Mouse (Mus musculus) heart, embryonic 10.5 days (tissue): Measurements from ENCODE around the gene Gpx5. TPM values are rescaled to one million over a fixed set of nuclear protein-coding genes. Genes with fewer than 3 reads are reported as not detected.
A peak's percentile ranks its signal among the peaks of the same experiment; 100 is the strongest.

ENCODE experiments used
- DNase-seq: peaks from one replicate; pipeline ENCODE4 v3.0.0-alpha.2; 2017; ENCODE audit warnings: low spot score
- H3K27ac ChIP-seq: fragments of 300-500 bp; sonication (generic); 2 replicates; pipeline ENCODE4 v1.5.1; 2016; ENCODE audit warnings: mild to moderate bottlenecking
- H3K27me3 ChIP-seq: fragments of 300-500 bp; sonication (generic); 2 replicates; pipeline ENCODE4 v1.6.1; 2016; ENCODE audit warnings: mild to moderate bottlenecking; ENCODE audit not compliant: poor library complexity, insufficient read depth, severe bottlenecking
- H3K36me3 ChIP-seq: fragments of 300-500 bp; sonication (generic); 2 replicates; pipeline ENCODE4 v1.6.1; 2016; ENCODE audit warnings: mild to moderate bottlenecking, moderate library complexity
- H3K4me1 ChIP-seq: fragments of 300-500 bp; sonication (generic); 2 replicates; pipeline ENCODE4 v1.6.1; 2016; ENCODE audit warnings: mild to moderate bottlenecking
- H3K4me3 ChIP-seq: fragments of 300-500 bp; sonication (generic); 2 replicates; pipeline ENCODE4 v1.5.1; 2016; ENCODE audit warnings: mild to moderate bottlenecking, moderate library complexity
- H3K9me3 ChIP-seq: fragments of 300-500 bp; sonication (generic); 2 replicates; pipeline ENCODE4 v1.6.1; 2016; ENCODE audit warnings: mild to moderate bottlenecking, moderate library complexity
- WGBS: fragments of 180-500 bp; shearing (Covaris S2); methylation state at CpG from one replicate; pipeline ENCODE4 v1.1.7; 2016; 5-methylcytosine and 5-hydroxymethylcytosine counted together
- polyA plus RNA-seq: library from polyadenylated mRNA; unstranded; fragments of >200 nt; fragmentation: Nextera tagmentation; extraction: Ambion mirVana; gene quantifications from 2 replicates; pipeline ENCODE4 v1.2.1, GENCODE M21; 2016

Gpx5 gene
- polyA plus RNA-seq, 1 experiment from 2014 or later = not detected

DNA sequence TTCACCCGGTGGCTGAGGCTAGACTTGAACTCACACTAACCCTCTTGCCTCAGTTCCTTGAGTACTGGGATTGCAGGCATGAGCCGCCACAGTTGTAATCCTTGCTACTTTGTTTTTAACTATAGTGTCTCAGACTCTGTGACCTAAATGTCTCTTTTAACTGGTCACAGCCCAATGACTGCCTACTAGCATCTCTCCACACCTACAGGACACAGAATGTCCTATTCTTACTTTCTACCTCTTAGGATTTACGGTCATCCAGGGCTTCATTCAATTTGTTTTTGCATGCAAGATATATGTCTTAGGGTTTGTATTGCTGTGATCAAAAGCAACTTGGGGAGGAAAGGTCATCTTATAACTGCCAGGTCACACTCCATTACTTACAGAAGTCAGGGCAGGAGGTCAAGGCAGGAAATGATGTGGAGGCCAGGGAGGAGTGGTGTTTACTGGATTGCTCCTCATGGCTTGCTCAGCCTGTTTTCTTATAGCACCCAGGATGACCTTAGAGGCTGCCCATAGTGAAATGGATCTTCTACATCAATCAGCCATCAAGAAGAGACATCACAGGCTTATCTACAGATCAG is 12.0 kb upstream of the Gpx5 start:
- DNase-seq = no peak
- Histone ChIP-seq H3K27me3 (no peaks in the 10 kb centered on the region), H3K36me3 (no peaks in the 10 kb centered on the region), H3K4me1 (peaks cover 12% of the 10 kb centered on the region), H3K9me3 (no peaks in the 10 kb centered on the region), H3K4me3 (no peak overlapping the region), H3K27ac (no peak overlapping the region)
- 73% methylated on average over 3 of the region's 3 CpGs for WGBS

DNA sequence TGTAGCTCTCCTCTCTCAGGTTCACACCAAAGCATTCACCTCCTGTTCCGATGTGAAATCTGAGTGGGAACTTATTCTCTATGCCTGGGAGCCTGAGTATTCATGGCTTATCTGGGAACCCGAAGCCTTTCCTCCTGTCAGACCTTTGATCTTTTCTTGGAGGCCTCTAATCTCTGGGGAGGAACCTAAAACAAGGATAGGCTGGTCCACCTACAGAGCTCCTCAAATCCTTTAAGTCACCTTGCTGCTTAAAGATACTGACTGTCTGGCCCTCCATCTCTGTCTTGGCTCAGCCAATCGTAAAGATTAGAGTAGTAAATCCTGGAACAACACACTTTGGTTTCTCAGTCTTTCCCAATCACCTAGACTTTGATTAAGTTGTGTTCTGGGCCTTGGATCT is 6.0 kb upstream of the Gpx5 start:
- 26% methylated on average over 3 of the region's 3 CpGs for WGBS
- H3K4me1 ChIP-seq = peaks cover 26% of the 10 kb centered on the region
- H3K9me3 ChIP-seq = no peaks in the 10 kb centered on the region
- no peaks in the 10 kb centered on the region for H3K36me3 ChIP-seq
- no peak overlapping the region for H3K27ac ChIP-seq
- no peaks in the 10 kb centered on the region for H3K27me3 ChIP-seq
- DNase-seq = no peak
- H3K4me3 ChIP-seq = no peak overlapping the region

DNA sequence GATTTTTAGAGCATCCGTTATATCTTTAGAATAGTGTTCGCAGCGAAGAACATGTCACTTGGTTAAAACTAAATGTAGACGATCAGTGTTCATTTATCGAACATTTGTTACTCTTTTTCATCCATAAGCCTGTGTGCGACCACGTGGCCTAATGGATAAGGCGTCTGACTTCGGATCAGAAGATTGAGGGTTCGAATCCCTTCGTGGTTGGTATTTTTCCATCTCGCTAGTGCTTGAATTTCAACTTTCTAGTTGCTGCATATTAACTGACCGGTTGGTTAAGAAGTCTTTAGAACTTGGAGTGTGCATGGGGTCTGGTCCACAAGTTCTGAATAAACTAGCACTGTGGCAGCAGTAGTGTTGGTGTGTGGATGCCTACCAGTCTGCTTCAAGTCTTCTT is 13.0 kb downstream of the Gpx5 start:
- H3K4me1 ChIP-seq = 0 out of 2 replicates have a peak, but pooled peaks cover 4% of the 10 kb centered on the region
- H3K9me3 ChIP-seq = no peaks in the 10 kb centered on the region
- WGBS = 1% methylated on average over 13 of the region's 13 CpGs
- no peaks in the 10 kb centered on the region for H3K36me3 ChIP-seq
- H3K4me3 ChIP-seq = peak overlapping the region; percentile 65
- DNase-seq = peak; percentile 87
- no peaks in the 10 kb centered on the region for H3K27me3 ChIP-seq
- H3K27ac ChIP-seq = no peak overlapping the region

DNA sequence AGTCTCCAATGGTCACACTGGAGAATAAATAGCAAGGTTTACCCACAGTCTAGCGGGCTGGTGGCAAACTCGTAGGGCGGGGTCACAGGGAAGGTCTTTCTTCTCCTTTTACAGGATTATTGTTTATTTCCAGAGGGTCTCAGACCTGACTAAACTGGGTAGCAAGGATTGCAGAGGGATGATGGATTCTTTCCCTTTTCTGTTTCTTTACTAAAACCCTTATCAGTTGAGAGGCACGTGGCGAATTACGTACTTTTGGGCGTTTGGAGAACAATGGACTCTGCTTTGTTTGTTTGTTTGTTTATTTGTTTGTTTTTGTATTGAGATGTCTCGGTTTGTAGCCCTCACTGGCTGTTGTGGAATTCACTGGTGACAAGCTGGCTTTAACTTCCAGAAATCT is 13.5 kb downstream of the Gpx5 start:
- no peak for DNase-seq
- 8% methylated on average over 8 of the region's 8 CpGs for WGBS
- Histone ChIP-seq H3K9me3 (no peaks in the 10 kb centered on the region), H3K4me1 (0 out of 2 replicates have a peak, but pooled peaks cover 4% of the 10 kb centered on the region), H3K27me3 (no peaks in the 10 kb centered on the region), H3K4me3 (peak overlapping the region; percentile 65), H3K36me3 (no peaks in the 10 kb centered on the region), H3K27ac (no peak overlapping the region)

DNA sequence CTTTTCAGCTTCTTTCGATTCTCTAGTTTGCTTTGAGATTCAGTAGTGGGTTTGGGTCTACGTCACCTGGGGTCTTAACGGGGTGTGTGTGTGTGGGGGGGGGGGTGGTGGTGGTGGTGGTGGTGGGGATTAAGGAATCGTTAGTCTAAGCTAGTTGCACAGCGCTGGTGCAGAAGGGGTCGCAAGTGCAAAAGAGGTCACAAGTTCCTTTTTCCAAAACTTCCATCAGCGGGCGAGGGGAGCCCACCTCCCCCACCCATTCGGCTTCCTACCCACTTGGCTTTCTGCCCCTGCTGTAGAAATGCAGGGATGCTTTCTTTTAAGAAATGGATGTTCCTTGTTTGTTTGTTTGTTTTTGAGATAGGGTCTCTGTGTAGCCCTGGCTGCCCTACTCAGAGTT is 16.0 kb downstream of the Gpx5 start:
- Histone ChIP-seq H3K9me3 (no peaks in the 10 kb centered on the region), H3K36me3 (no peaks in the 10 kb centered on the region), H3K27me3 (no peaks in the 10 kb centered on the region), H3K27ac (peak overlapping the region; percentile 66; the same call in 1 of the 2 replicates), H3K4me1 (0 out of 2 replicates have a peak, but pooled peaks cover 4% of the 10 kb centered on the region), H3K4me3 (peak overlapping the region; percentile 71)
- WGBS = 1% methylated on average over 9 of the region's 9 CpGs
- DNase-seq = no peak

DNA sequence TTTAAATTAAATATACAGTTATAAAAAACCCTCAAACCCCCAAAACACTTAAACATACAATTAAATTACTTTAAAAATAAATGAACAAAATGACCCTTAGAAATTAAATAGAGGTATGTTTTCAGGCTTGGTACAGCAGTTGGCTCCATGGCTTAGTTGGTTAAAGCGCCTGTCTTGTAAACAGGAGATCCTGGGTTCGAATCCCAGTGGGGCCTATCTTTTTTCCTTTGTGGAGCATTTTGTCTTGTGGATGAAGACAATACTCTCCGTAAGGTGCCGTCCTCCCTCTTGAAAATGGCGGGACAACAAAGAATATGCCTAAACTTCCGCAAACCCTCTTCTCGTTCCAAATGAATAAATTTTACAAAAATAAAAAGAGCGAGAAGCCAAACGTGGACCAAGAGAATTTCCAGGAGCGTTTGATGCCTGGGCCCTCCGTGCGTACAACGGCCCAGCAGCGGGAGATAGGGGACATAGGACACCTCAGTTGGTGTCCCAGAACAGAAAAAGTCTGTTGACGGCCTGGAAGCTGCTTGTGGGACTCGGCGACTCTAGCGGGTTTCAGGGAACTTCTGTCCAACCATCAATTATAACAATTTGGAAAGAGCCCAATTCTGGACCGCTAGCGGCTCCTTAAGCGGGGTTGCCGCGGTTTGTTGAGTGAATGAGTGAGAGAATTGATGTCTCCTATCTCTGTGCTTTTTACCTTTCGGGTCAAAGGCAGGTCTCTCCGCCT is 16.5 kb downstream of the Gpx5 start:
- Histone ChIP-seq H3K9me3 (no peaks in the 10 kb centered on the region), H3K27ac (peak overlapping the region; percentile 66; the same call in 1 of the 2 replicates), H3K4me3 (peak overlapping the region; percentile 71), H3K4me1 (0 out of 2 replicates have a peak, but pooled peaks cover 4% of the 10 kb centered on the region), H3K36me3 (no peaks in the 10 kb centered on the region), H3K27me3 (no peaks in the 10 kb centered on the region)
- WGBS = under 1% methylated on average over 25 of the region's 25 CpGs
- DNase-seq = peak; percentile 92

DNA sequence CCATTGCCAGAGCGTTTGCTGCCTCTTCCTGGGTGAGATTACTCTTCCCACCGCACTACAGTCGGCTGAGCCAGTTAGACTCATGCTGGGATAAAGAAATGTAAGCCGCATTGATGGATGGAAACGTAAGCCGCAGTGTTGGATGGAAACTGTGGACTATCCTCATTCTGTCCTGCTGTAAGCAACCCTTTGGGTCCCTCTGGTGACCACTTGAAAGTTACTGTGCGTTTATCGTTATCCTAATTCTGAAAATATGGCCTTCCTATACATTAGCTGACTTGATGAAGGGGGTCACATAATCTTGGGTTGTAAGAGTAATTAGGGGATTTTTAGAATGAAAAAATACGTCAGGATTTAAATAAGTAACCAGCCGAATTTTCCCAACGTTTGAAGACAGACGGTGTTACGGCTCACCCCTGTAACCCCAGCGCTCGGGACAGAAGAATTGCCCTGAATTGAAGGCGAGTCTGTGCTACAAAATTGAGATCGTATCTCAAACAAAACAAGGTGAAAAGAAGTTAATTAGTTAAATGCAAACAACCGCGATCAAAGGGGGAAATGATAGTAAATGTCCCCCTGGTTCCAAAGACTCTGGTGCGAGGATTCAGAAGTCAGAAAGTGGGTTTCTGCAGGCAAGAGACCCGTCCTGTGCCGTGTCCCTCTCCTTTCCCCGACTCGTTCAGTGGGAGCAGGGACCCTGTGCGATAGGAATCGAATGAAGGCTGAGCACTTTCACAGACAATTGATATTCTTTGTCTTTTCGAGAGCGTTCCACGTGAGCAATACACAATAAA is 17.3 kb downstream of the Gpx5 start:
- no peaks in the 10 kb centered on the region for H3K9me3 ChIP-seq
- H3K36me3 ChIP-seq = no peaks in the 10 kb centered on the region
- H3K4me1 ChIP-seq = 0 out of 2 replicates have a peak, but pooled peaks cover 4% of the 10 kb centered on the region
- peak overlapping the region; percentile 63; the same call in 1 of the 2 replicates for H3K27ac ChIP-seq
- DNase-seq = peak; percentile 77
- under 1% methylated on average over 29 of the region's 29 CpGs for WGBS
- no peaks in the 10 kb centered on the region for H3K27me3 ChIP-seq
- peak overlapping the region; percentile 71 for H3K4me3 ChIP-seq

DNA sequence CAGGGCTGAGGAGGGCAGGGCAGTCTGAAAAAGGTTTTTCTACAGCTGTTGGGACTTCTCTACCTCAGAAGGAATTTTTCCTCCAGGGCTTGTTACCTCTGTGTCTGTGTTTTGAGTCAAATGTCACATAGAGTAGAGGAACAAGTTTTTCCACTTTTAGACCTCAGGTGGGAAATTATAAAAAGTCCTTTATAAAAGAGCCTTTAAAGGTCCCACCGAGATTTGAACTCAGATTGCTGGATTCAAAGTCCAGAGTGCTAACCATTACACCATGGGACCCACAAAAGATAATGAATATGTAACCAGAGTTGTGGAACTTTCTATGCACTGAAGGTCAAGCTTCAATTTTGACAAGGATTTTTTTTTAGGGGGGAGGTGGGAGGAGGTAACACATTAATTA is 24.3 kb downstream of the Gpx5 start:
- no peaks in the 10 kb centered on the region for H3K9me3 ChIP-seq
- WGBS = 0% methylated on average over 1 of the region's 1 CpGs
- H3K36me3 ChIP-seq = no peaks in the 10 kb centered on the region
- H3K27ac ChIP-seq = no peak overlapping the region
- H3K27me3 ChIP-seq = no peaks in the 10 kb centered on the region
- H3K4me3 ChIP-seq = peak overlapping the region; percentile 53
- H3K4me1 ChIP-seq = peaks cover 3% of the 10 kb centered on the region; the same call in 1 of the 2 replicates
- DNase-seq = peak; percentile 69

DNA sequence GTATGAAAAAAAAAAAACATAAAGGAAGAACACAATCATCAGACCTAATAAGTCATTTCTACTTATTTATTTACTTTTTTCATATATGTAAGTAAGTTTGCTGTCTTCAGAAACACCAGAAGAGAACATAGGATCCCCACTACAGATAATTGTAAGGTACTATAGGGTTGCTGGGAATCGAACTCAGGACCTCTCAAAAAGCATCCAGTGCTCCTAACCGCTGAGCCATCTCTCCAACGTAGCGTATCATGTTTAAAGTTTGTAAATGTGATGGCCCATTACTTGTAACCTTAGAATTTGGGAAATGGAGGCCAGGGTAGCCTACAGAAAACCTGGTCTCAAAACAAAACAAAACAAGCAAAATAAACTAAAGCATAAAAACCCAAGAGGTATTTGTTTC is 25.0 kb downstream of the Gpx5 start:
- no peaks in the 10 kb centered on the region for H3K36me3 ChIP-seq
- no peak for DNase-seq
- H3K4me1 ChIP-seq = peaks cover 3% of the 10 kb centered on the region; the same call in 1 of the 2 replicates
- H3K4me3 ChIP-seq = peak overlapping the region; percentile 53
- H3K9me3 ChIP-seq = no peaks in the 10 kb centered on the region
- H3K27me3 ChIP-seq = 0 out of 2 replicates have a peak, but pooled peaks cover 4% of the 10 kb centered on the region
- H3K27ac ChIP-seq = no peak overlapping the region
- 7% methylated on average over 4 of the region's 4 CpGs for WGBS

DNA sequence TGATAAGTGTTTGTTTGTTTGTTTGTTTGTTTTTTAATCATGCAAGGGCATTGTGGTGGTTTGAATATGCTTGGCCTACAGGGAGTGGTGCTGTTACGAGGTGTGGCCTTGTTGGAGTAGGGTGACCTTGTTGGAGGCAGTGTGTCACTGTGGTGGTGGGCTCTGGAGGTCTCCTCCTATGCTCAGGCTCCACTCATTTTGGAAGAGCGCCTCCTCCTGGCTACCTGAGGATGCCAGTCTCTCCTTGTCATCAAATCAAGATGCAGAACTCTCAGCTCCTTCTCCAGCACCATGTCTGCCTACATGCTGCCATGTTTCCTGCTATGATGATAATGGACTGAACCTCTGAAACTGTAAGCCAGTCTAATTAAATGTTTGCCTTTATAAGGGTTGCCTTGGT is 26.8 kb downstream of the Gpx5 start:
- peaks cover 3% of the 10 kb centered on the region; the same call in 1 of the 2 replicates for H3K4me1 ChIP-seq
- peak; percentile 47 for DNase-seq
- H3K9me3 ChIP-seq = no peaks in the 10 kb centered on the region
- H3K36me3 ChIP-seq = no peaks in the 10 kb centered on the region
- no peak overlapping the region for H3K4me3 ChIP-seq
- H3K27me3 ChIP-seq = peaks cover 11% of the 10 kb centered on the region
- H3K27ac ChIP-seq = no peak overlapping the region
- 59% methylated on average over 2 of the region's 2 CpGs for WGBS

DNA sequence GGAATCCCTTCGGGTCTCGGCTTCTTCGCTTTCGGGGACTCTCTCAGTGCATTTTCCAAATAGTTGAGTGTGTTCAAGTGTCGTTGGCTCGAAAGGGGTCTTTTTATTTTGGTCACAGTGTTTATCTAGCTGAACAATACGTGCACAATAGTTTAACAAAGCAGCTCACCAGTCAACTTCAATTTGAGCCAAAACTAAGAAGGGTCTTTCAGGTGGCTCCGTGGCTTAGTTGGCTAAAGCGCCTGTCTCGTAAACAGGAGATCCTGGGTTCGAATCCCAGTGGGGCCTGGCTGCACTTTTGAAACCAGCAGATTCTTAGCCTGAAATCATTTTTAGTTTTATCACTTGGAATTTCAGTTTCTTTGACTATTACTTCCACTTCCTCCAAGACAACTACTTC is 28.2 kb downstream of the Gpx5 start:
- H3K4me3 ChIP-seq = peak overlapping the region; percentile 64
- H3K9me3 ChIP-seq = no peaks in the 10 kb centered on the region
- H3K27me3 ChIP-seq = peaks cover 11% of the 10 kb centered on the region
- H3K4me1 ChIP-seq = peaks cover 11% of the 10 kb centered on the region
- H3K36me3 ChIP-seq = no peaks in the 10 kb centered on the region
- peak; percentile 92 for DNase-seq
- 2% methylated on average over 11 of the region's 11 CpGs for WGBS
- H3K27ac ChIP-seq = peak overlapping the region; percentile 11; the same call in 1 of the 2 replicates

DNA sequence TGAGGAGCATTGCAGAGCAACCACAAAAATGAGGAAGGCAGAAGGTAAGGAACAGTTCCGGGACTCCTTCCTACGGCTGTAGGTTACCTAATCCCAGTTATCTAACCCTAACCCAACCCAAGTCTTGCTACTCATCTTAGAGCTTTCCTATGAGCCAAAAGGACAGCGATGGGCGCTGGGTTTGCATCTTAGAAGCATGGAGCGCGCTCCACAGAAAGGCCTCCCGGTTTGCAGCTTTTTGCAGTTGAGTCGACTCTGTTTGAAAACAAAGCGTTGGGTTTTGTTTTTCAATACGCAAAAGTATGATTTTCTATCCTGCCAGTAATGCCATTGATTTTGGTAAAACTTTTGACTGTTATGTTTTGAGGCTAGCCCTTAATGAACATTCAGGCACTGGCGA is 28.6 kb downstream of the Gpx5 start:
- Histone ChIP-seq H3K4me3 (peak overlapping the region; percentile 64), H3K9me3 (no peaks in the 10 kb centered on the region), H3K27ac (peak overlapping the region; percentile 11; the same call in 1 of the 2 replicates), H3K4me1 (peaks cover 13% of the 10 kb centered on the region), H3K27me3 (peaks cover 11% of the 10 kb centered on the region), H3K36me3 (no peaks in the 10 kb centered on the region)
- no peak for DNase-seq
- 1% methylated on average over 11 of the region's 11 CpGs for WGBS
